Mouse (Mus musculus): ENCODE measurements around the gene Vti1a. TPM values are rescaled to one million over a fixed set of nuclear protein-coding genes. Genes with fewer than 3 reads are reported as not detected.

Gene Vti1a
- polyA plus RNA-seq, 1 experiment from 2014 or later: 32.1 TPM

- peaks cover 24% of the 10 kb centered on the region for H3K4me1 ChIP-seq (replicated peaks)
- H3K27me3 ChIP-seq (ENCODE audit: insufficient read depth, poor library complexity, severe bottlenecking): peaks cover 61% of the 10 kb centered on the region
- no peak overlapping the region for H3K27ac ChIP-seq
- H3K4me3 ChIP-seq: no peak overlapping the region
- 82% methylated on average over 10 of the region's 10 CpGs for WGBS
- DNase-seq (ENCODE audit: low spot score): no peak
- no peaks in the 10 kb centered on the region for H3K9me3 ChIP-seq
- H3K36me3 ChIP-seq: no peaks in the 10 kb centered on the region
These were observed 232.6 kb downstream of the Vti1a start for GRCm38 (mm10) chr19:55548656-55549055.

DNA sequence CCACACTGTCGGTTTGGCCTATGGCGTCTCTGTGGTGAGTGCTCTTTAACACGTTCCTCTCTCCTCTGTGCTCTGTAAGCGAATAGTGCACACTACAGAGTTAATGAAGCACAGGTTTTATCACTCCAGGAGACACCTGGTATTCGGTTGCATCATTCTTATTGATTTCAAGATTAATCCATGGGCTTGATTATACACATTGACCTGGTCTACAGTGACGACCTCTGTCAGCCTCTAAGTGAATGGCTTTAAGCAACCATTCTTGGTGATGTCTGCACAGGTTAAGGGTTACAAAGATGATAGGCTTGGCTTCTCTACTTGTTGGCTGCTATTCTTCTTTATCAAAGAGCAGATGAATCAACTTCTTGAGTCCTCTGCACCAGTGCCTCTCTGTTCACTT, 234.1 kb downstream of the Vti1a start:
- Histone ChIP-seq H3K4me1 (replicated peaks) (peaks cover 36% of the 10 kb centered on the region), H3K36me3 (no peaks in the 10 kb centered on the region), H3K27me3 (ENCODE audit: insufficient read depth, poor library complexity, severe bottlenecking) (peaks cover 76% of the 10 kb centered on the region), H3K9me3 (no peaks in the 10 kb centered on the region), H3K4me3 (no peak overlapping the region), H3K27ac (no peak overlapping the region)
- 82% methylated on average over 6 of the region's 6 CpGs for WGBS
- DNase-seq (ENCODE audit: low spot score): no peak

- 70% methylated on average over 7 of the region's 7 CpGs for WGBS
- no peaks in the 10 kb centered on the region for H3K9me3 ChIP-seq
- H3K4me1 ChIP-seq (replicated peaks): peaks cover 54% of the 10 kb centered on the region
- H3K27ac ChIP-seq: no peak overlapping the region
- DNase-seq (ENCODE audit: low spot score): no peak
- no peak overlapping the region for H3K4me3 ChIP-seq
- peaks cover 75% of the 10 kb centered on the region for H3K27me3 ChIP-seq (ENCODE audit: insufficient read depth, poor library complexity, severe bottlenecking)
- H3K36me3 ChIP-seq: no peaks in the 10 kb centered on the region
These were observed 236.2 kb downstream of the Vti1a start for GRCm38 (mm10) chr19:55552339-55552738.

- no peaks in the 10 kb centered on the region for H3K9me3 ChIP-seq
- no peak overlapping the region for H3K27ac ChIP-seq
- peaks cover 54% of the 10 kb centered on the region for H3K4me1 ChIP-seq (replicated peaks)
- WGBS: 57% methylated on average over 7 of the region's 7 CpGs
- peaks cover 75% of the 10 kb centered on the region for H3K27me3 ChIP-seq (ENCODE audit: insufficient read depth, poor library complexity, severe bottlenecking)
- H3K4me3 ChIP-seq: no peak overlapping the region
- H3K36me3 ChIP-seq: no peaks in the 10 kb centered on the region
- no peak for DNase-seq (ENCODE audit: low spot score)
These were observed 236.8 kb downstream of the Vti1a start for GRCm38 (mm10) chr19:55552861-55553260.

DNA sequence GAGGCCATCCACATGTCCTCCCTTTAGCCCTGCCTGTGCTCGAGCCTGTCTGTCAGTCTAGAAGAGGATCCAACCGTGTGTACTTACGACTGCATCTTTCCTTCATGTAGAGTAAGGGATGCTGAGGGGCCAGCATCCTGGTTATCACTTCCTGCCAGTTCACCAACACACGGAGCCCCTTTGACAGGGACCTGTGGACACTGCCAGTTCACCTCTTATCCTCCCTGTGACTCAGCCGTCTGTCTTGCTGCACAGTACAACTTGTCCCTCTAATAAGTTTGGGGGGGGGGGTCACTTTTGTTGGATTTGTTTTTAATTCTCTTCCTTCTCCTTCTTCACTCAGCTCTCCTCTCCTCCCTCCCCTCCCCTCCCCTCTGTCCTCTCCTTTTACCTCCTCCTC, 238.2 kb downstream of the Vti1a start:
- Histone ChIP-seq H3K4me1 (replicated peaks) (peaks cover 54% of the 10 kb centered on the region), H3K36me3 (no peaks in the 10 kb centered on the region), H3K9me3 (no peaks in the 10 kb centered on the region), H3K27me3 (ENCODE audit: insufficient read depth, poor library complexity, severe bottlenecking) (peaks cover 64% of the 10 kb centered on the region), H3K4me3 (no peak overlapping the region), H3K27ac (peak overlapping the region; percentile 16; the same call in 1 of the 2 replicates)
- no peak for DNase-seq (ENCODE audit: low spot score)
- 62% methylated on average over 5 of the region's 5 CpGs for WGBS

- peaks cover 54% of the 10 kb centered on the region for H3K4me1 ChIP-seq (replicated peaks)
- 75% methylated on average over 9 of the region's 9 CpGs for WGBS
- peaks cover 65% of the 10 kb centered on the region for H3K27me3 ChIP-seq (ENCODE audit: insufficient read depth, poor library complexity, severe bottlenecking)
- H3K27ac ChIP-seq: no peak overlapping the region
- no peak overlapping the region for H3K4me3 ChIP-seq
- no peak for DNase-seq (ENCODE audit: low spot score)
- H3K36me3 ChIP-seq: no peaks in the 10 kb centered on the region
- H3K9me3 ChIP-seq: no peaks in the 10 kb centered on the region
These were observed 238.6 kb downstream of the Vti1a start for GRCm38 (mm10) chr19:55554703-55555102.

DNA sequence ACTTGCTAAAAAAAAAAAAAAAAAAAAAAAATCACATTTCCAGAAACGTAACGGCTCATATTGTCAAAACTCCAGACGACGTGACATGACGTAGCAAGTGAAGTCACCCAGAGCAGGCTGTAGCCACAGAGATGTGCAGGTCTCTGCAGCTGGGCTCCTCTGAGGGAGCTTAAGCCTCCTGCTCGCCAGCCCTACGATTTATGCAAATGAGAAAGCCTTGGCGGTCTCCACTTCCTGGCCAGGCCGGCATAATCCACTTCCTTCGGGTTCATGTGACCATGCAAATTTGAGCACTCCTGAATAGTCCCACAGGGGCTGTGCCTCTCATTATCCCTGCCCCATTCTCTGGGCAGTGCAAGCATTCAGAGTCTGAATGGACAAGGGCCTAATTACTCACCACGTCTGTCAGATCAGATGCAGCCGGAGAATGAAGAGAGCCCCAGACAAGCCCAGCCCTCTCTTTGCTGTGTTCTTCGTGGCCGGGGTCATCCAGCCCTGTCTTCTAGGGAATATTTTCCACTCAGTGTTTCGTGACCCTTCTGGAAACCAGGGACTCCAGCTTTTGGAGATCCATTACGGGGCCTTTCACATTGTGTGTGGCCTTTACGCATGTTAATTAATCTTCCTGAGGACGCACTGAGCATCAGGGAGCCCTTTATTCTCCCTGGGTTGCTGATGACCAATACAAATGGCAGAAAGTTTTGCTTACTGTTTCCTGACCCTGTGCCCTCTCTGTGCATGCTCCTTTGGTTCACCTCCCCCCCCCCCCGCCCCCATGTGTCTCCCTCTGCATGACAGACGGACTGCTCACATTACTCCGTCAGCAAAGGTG, 240.3 kb downstream of the Vti1a start:
- 2% methylated on average over 21 of the region's 21 CpGs for WGBS
- peak overlapping the region; percentile 76 for H3K27ac ChIP-seq
- H3K9me3 ChIP-seq: no peaks in the 10 kb centered on the region
- peak; percentile 91 for DNase-seq (ENCODE audit: low spot score)
- no peaks in the 10 kb centered on the region for H3K36me3 ChIP-seq
- H3K27me3 ChIP-seq (ENCODE audit: insufficient read depth, poor library complexity, severe bottlenecking): peaks cover 64% of the 10 kb centered on the region
- H3K4me1 ChIP-seq (replicated peaks): peaks cover 47% of the 10 kb centered on the region
- peak overlapping the region; percentile 34 for H3K4me3 ChIP-seq

DNA sequence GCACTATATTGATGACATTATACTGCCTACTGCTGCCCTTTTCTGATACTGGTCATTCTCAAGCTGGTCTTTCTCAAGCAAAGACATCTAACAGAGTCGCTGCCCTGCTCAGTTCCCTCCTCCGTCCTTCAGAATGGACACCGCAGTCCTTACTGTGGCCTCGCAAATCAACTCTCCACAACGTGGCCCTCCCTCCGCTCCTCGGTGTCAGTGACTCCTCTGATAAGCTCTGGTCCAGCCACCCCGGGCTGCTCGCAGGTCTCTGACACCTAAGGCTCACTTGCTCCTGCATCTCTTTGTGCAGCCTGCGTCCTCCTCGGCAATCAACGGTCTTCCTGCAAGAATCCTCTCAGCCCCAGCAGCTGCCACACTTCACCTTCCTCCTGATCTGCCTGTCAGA, 243.2 kb downstream of the Vti1a start:
- H3K4me1 ChIP-seq (replicated peaks): peaks cover 46% of the 10 kb centered on the region
- peaks cover 59% of the 10 kb centered on the region for H3K27me3 ChIP-seq (ENCODE audit: insufficient read depth, poor library complexity, severe bottlenecking)
- no peak overlapping the region for H3K4me3 ChIP-seq
- no peaks in the 10 kb centered on the region for H3K36me3 ChIP-seq
- no peak for DNase-seq (ENCODE audit: low spot score)
- 87% methylated on average over 12 of the region's 12 CpGs for WGBS
- H3K9me3 ChIP-seq: no peaks in the 10 kb centered on the region
- H3K27ac ChIP-seq: no peak overlapping the region

GRCm38 (mm10) chr19:55560088-55560682, 244.1 kb downstream of the Vti1a start:
- Histone ChIP-seq H3K27me3 (ENCODE audit: insufficient read depth, poor library complexity, severe bottlenecking) (peaks cover 50% of the 10 kb centered on the region), H3K36me3 (no peaks in the 10 kb centered on the region), H3K4me1 (replicated peaks) (peaks cover 40% of the 10 kb centered on the region), H3K27ac (no peak overlapping the region), H3K4me3 (no peak overlapping the region), H3K9me3 (no peaks in the 10 kb centered on the region)
- WGBS: 90% methylated on average over 11 of the region's 11 CpGs
- no peak for DNase-seq (ENCODE audit: low spot score)

DNA sequence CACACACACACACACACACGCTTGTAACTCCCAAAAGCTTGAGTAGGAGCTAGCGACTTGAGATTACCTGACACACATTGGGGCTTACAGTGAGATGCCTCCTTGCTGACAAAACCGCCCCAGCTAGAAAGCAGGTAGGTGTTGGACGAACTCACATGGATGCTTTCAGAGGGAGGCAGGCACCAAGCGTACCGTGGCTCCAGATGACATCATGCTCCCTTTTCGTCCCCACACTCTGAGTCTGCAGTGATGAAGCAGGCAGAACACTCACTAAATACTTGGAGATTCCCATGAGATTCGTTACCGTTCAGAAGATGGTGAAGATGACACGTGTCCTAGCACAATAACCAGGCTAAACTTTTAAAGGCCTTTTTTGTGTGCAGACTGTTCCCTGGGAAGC, 245.4 kb downstream of the Vti1a start:
- peaks cover 46% of the 10 kb centered on the region for H3K27me3 ChIP-seq (ENCODE audit: insufficient read depth, poor library complexity, severe bottlenecking)
- DNase-seq (ENCODE audit: low spot score): no peak

GRCm38 (mm10) chr19:55562487-55563147, 246.5 kb downstream of the Vti1a start:
- 91% methylated on average over 14 of the region's 14 CpGs for WGBS
- no peaks in the 10 kb centered on the region for H3K36me3 ChIP-seq
- H3K4me3 ChIP-seq: no peak overlapping the region
- DNase-seq (ENCODE audit: low spot score): no peak
- H3K9me3 ChIP-seq: no peaks in the 10 kb centered on the region
- H3K27me3 ChIP-seq (ENCODE audit: insufficient read depth, poor library complexity, severe bottlenecking): peaks cover 50% of the 10 kb centered on the region
- H3K4me1 ChIP-seq (replicated peaks): peaks cover 26% of the 10 kb centered on the region
- H3K27ac ChIP-seq: no peak overlapping the region

More for the DNA sequence above, 245.4 kb downstream of the Vti1a start:
- Histone ChIP-seq H3K27ac (no peak overlapping the region), H3K4me3 (no peak overlapping the region), H3K4me1 (replicated peaks) (peaks cover 29% of the 10 kb centered on the region), H3K36me3 (no peaks in the 10 kb centered on the region), H3K9me3 (no peaks in the 10 kb centered on the region)
- 90% methylated on average over 10 of the region's 10 CpGs for WGBS

GRCm38 (mm10) chr19:55563148-55563651, 247.1 kb downstream of the Vti1a start:
- Histone ChIP-seq H3K9me3 (no peaks in the 10 kb centered on the region), H3K36me3 (no peaks in the 10 kb centered on the region), H3K4me1 (replicated peaks) (peaks cover 26% of the 10 kb centered on the region), H3K27ac (peak overlapping the region; percentile 66), H3K27me3 (ENCODE audit: insufficient read depth, poor library complexity, severe bottlenecking) (peaks cover 50% of the 10 kb centered on the region), H3K4me3 (no peak overlapping the region)
- no peak for DNase-seq (ENCODE audit: low spot score)
- 82% methylated on average over 15 of the region's 15 CpGs for WGBS

Measured in hindbrain, embryonic 10.5 days (tissue).